Mouse (Mus musculus) brain, embryonic 14.5 days (tissue): ENCODE results near the gene Hras.

Experiments used
- CTCF ChIP-seq: fragments of 200-500 bp; IDR thresholded peaks from 2 replicates; pipeline ENCODE4 v1.5.1; 2012; ENCODE audit warnings: inconsistent platforms, mild to moderate bottlenecking, moderate library complexity, borderline replicate concordance; ENCODE audit not compliant: insufficient read depth, insufficient read length; ENCODE audit errors: extremely low read depth
- POLR2A ChIP-seq: fragments of 200-500 bp; IDR thresholded peaks from 2 replicates; pipeline ENCODE4 v1.6.1; 2012; ENCODE audit warnings: mild to moderate bottlenecking, inconsistent platforms, borderline replicate concordance; ENCODE audit not compliant: poor library complexity, insufficient read depth, insufficient read length, severe bottlenecking; ENCODE audit errors: extremely low read depth

GRCm38 (mm10) chr7:141215101-141215879, 21.5 kb upstream of the Hras start, which contains the start of gene Rassf7:
- TF ChIP-seq CTCF (no peak), POLR2A (peak; percentile 49; the same call in 1 of the 2 replicates)
